Mouse (Mus musculus) MEL (cell line): ENCODE measurements around the gene Galnt10. TPM values are rescaled to one million over a fixed set of nuclear protein-coding genes. Genes with fewer than 3 reads are reported as not detected.
A peak's percentile ranks its signal among the peaks of the same experiment; 100 is the strongest.

ENCODE experiments used
- DNase-seq: peaks from one replicate; pipeline ENCODE4 v3.0.0; 2011; ENCODE audit warnings: low read depth, low spot score
- H3K27ac ChIP-seq: 2 replicates; pipeline ENCODE4 v1.5.1; 2012; ENCODE audit warnings: low read depth, mild to moderate bottlenecking, control low read depth, low read length, moderate library complexity; ENCODE audit not compliant: control insufficient read depth
- H3K27me3 ChIP-seq, 2 experiments: fragments of 150-350 bp in 1 of 2; sonication (generic) in 1 of 2; 2 replicates each; pipeline ENCODE4 v1.6.1; 2012; ENCODE audit warnings: low read length in 2 of 2, mild to moderate bottlenecking in 2 of 2, improper control_type of control experiment in 1 of 2, moderate library complexity in 1 of 2; ENCODE audit not compliant: insufficient read depth in 2 of 2, control insufficient read depth in 1 of 2
- H3K36me3 ChIP-seq, 2 experiments: 2 replicates each; pipeline ENCODE4 v1.6.1; 2012 to 2014; ENCODE audit warnings: low read length in 2 of 2, improper control_type of control experiment in 1 of 2, inconsistent platforms in 1 of 2, mild to moderate bottlenecking in 1 of 2; ENCODE audit not compliant: insufficient read depth in 2 of 2, control insufficient read depth in 1 of 2
- H3K4me1 ChIP-seq, 2 experiments: fragments of 150-350 bp in 1 of 2; sonication (generic) in 1 of 2; 2 replicates each; pipeline ENCODE4 v1.6.1; 2012; ENCODE audit warnings: low read length in 2 of 2, improper control_type of control experiment in 1 of 2, mild to moderate bottlenecking in 1 of 2; ENCODE audit not compliant: insufficient read depth in 2 of 2, control insufficient read depth in 1 of 2
- H3K4me3 ChIP-seq, 2 experiments: fragments of 150-350 bp in 1 of 2; sonication (generic) in 1 of 2; 2 replicates each; pipeline ENCODE4 v1.5.1; 2012; ENCODE audit warnings: low read depth in 2 of 2, low read length in 2 of 2, mild to moderate bottlenecking in 2 of 2, moderate library complexity in 2 of 2, control low read depth in 1 of 2, improper control_type of control experiment in 1 of 2; ENCODE audit not compliant: control insufficient read depth in 1 of 2, insufficient read depth in 1 of 2
- H3K79me2 ChIP-seq: 2 replicates; pipeline ENCODE4 v1.6.1; 2012; ENCODE audit warnings: mild to moderate bottlenecking, low read length, moderate library complexity; ENCODE audit not compliant: control insufficient read depth, poor library complexity, insufficient read depth
- H3K9ac ChIP-seq: 2 replicates; pipeline ENCODE4 v1.6.1; 2012; ENCODE audit warnings: low read depth, mild to moderate bottlenecking, control low read depth, low read length, moderate library complexity; ENCODE audit not compliant: control insufficient read depth, poor library complexity, severe bottlenecking
- H3K9me3 ChIP-seq: fragments of 150-350 bp; sonication (generic); replicated peaks from 2 replicates; pipeline ENCODE4 v1.6.1; 2012; ENCODE audit warnings: mild to moderate bottlenecking, low read length, improper control_type of control experiment, moderate library complexity; ENCODE audit not compliant: insufficient read depth
- BHLHE40 ChIP-seq: IDR thresholded peaks from 2 replicates; pipeline ENCODE4 v1.6.1; 2012; ENCODE audit warnings: low read depth, mild to moderate bottlenecking, inconsistent platforms, low read length, improper control_type of control experiment, borderline replicate concordance
- CHD1 ChIP-seq: IDR thresholded peaks from 2 replicates; pipeline ENCODE4 v1.6.1; 2012; ENCODE audit warnings: low read depth, mild to moderate bottlenecking, inconsistent platforms, low read length, improper control_type of control experiment
- CHD2 ChIP-seq: IDR thresholded peaks from 2 replicates; pipeline ENCODE4 v1.6.1; 2011; ENCODE audit warnings: low read length, improper control_type of control experiment
- E2F4 ChIP-seq: IDR thresholded peaks from 2 replicates; pipeline ENCODE4 v1.6.1; 2011; ENCODE audit warnings: low read depth, low read length, improper control_type of control experiment, borderline replicate concordance
- ELF1 ChIP-seq: IDR thresholded peaks from 2 replicates; pipeline ENCODE4 v1.6.1; 2014; ENCODE audit warnings: low read depth, mild to moderate bottlenecking, inconsistent platforms, low read length, improper control_type of control experiment, moderate library complexity
- EP300 ChIP-seq, 2 experiments: IDR thresholded peaks; 2 replicates each; pipeline ENCODE4 v1.6.1; 2011; ENCODE audit warnings: improper control_type of control experiment in 2 of 2, low read length in 2 of 2, low read depth in 1 of 2, mild to moderate bottlenecking in 1 of 2
- GABPA ChIP-seq: IDR thresholded peaks from 2 replicates; pipeline ENCODE4 v1.6.1; 2012; ENCODE audit warnings: low read depth, mild to moderate bottlenecking, inconsistent platforms, low read length, improper control_type of control experiment, moderate library complexity
- GATA1 ChIP-seq: IDR thresholded peaks from 2 replicates; pipeline ENCODE4 v1.6.1; 2011; ENCODE audit warnings: low read depth, low read length, improper control_type of control experiment
- HCFC1 ChIP-seq: IDR thresholded peaks from 2 replicates; pipeline ENCODE4 v1.6.1; 2012; ENCODE audit warnings: low read depth, mild to moderate bottlenecking, inconsistent platforms, low read length, improper control_type of control experiment, moderate library complexity
- JUND ChIP-seq: IDR thresholded peaks from 2 replicates; pipeline ENCODE4 v1.6.1; 2011; ENCODE audit warnings: low read depth, mild to moderate bottlenecking, improper control_type of control experiment, low read length
- KAT2A ChIP-seq: conservative IDR thresholded peaks from 2 replicates; pipeline ENCODE4 v1.6.1; 2012; ENCODE audit warnings: low read depth, low read length, improper control_type of control experiment, inconsistent platforms
- MAFK ChIP-seq: IDR thresholded peaks from 2 replicates; pipeline ENCODE4 v1.6.1; 2011; ENCODE audit warnings: low read depth, mild to moderate bottlenecking, low read length, improper control_type of control experiment, borderline replicate concordance
- MEF2A ChIP-seq: IDR thresholded peaks from 2 replicates; pipeline ENCODE4 v1.6.1; 2014; ENCODE audit warnings: low read depth, mild to moderate bottlenecking, inconsistent platforms, low read length, improper control_type of control experiment; ENCODE audit not compliant: poor library complexity, insufficient replicate concordance, severe bottlenecking; ENCODE audit errors: extremely low read depth
- MXI1 ChIP-seq: IDR thresholded peaks from 2 replicates; pipeline ENCODE4 v1.6.1; 2011; ENCODE audit warnings: mild to moderate bottlenecking, low read depth, low read length, improper control_type of control experiment
- MYB ChIP-seq: IDR thresholded peaks from 2 replicates; pipeline ENCODE4 v1.6.1; 2011; ENCODE audit warnings: mild to moderate bottlenecking, low read depth, low read length, improper control_type of control experiment
- MYC ChIP-seq: IDR thresholded peaks from 2 replicates; pipeline ENCODE4 v1.6.1; 2011; ENCODE audit warnings: low read depth, mild to moderate bottlenecking, low read length, improper control_type of control experiment, moderate library complexity
- NELFE ChIP-seq: IDR thresholded peaks from 2 replicates; pipeline ENCODE4 v1.6.1; 2011; ENCODE audit warnings: low read depth, low read length, improper control_type of control experiment
- NRF1 ChIP-seq: IDR thresholded peaks from 2 replicates; pipeline ENCODE4 v1.6.1; 2014; ENCODE audit warnings: low read depth, mild to moderate bottlenecking, inconsistent platforms, low read length, improper control_type of control experiment, moderate library complexity; ENCODE audit not compliant: poor library complexity, insufficient read depth, severe bottlenecking
- POLR2AphosphoS2 ChIP-seq: IDR thresholded peaks from 2 replicates; pipeline ENCODE4 v1.6.1; 2011; ENCODE audit warnings: low read length, improper control_type of control experiment
- RCOR1 ChIP-seq: IDR thresholded peaks from 2 replicates; pipeline ENCODE4 v1.6.1; 2012; ENCODE audit warnings: low read depth, mild to moderate bottlenecking, inconsistent platforms, low read length, improper control_type of control experiment
- SIN3A ChIP-seq: IDR thresholded peaks from 2 replicates; pipeline ENCODE4 v1.6.1; 2012; ENCODE audit warnings: low read length, improper control_type of control experiment, inconsistent platforms
- SMC3 ChIP-seq: IDR thresholded peaks from 2 replicates; pipeline ENCODE4 v1.6.1; 2011; ENCODE audit warnings: low read depth, low read length, improper control_type of control experiment
- TBP ChIP-seq: IDR thresholded peaks from 2 replicates; pipeline ENCODE4 v1.8.0; 2011; ENCODE audit warnings: low read depth, low read length, improper control_type of control experiment
- TCF12 ChIP-seq: IDR thresholded peaks from 2 replicates; pipeline ENCODE4 v1.6.1; 2014; ENCODE audit warnings: low read depth, mild to moderate bottlenecking, inconsistent platforms, low read length, improper control_type of control experiment, moderate library complexity
- USF1 ChIP-seq: IDR thresholded peaks from 2 replicates; pipeline ENCODE4 v1.6.1; 2014; ENCODE audit warnings: low read depth, mild to moderate bottlenecking, inconsistent platforms, low read length, improper control_type of control experiment, moderate library complexity
- USF2 ChIP-seq, 2 experiments: IDR thresholded peaks; 2 replicates each; pipeline ENCODE4 v1.6.1; 2011 to 2012; ENCODE audit warnings: improper control_type of control experiment in 2 of 2, low read length in 2 of 2, borderline replicate concordance in 1 of 2, inconsistent platforms in 1 of 2, low read depth in 1 of 2, mild to moderate bottlenecking in 1 of 2; ENCODE audit not compliant: insufficient read depth in 1 of 2
- ZKSCAN1 ChIP-seq: IDR thresholded peaks from 2 replicates; pipeline ENCODE4 v1.6.1; 2012; ENCODE audit warnings: low read depth, mild to moderate bottlenecking, inconsistent platforms, low read length, improper control_type of control experiment, moderate library complexity
- ZMIZ1 ChIP-seq: IDR thresholded peaks from 2 replicates; pipeline ENCODE4 v1.6.1; 2012; ENCODE audit warnings: low read depth, mild to moderate bottlenecking, inconsistent platforms, low read length, improper control_type of control experiment, moderate library complexity
- polyA plus RNA-seq, 2 experiments: library from polyadenylated mRNA; stranded (reverse) in 1 of 2; unstranded in 1 of 2; fragments of >175 nt in 1 of 2; fragments of >200 nt in 1 of 2; gene quantifications; 2 replicates each; pipeline versions ENCODE4 v1.2.1 to v1.2.4; 2012; ENCODE audit warnings: low replicate concordance in 2 of 2, low read depth in 1 of 2; ENCODE audit not compliant: insufficient read length in 2 of 2, insufficient read depth in 1 of 2, missing spikeins in 1 of 2
- total RNA-seq: library from RNA; depleted of rRNA; stranded (reverse); fragments of 300-350 nt; gene quantifications from 2 replicates; pipeline ENCODE4 v1.2.3, GENCODE M21; 2012

Galnt10 gene
- total and polyA plus RNA-seq, 3 experiments = 26.7 to 27.4 TPM; not detected in 1

- peaks cover 28 to 65% of the 10 kb centered on the region in 2 experiments for H3K4me1 ChIP-seq
- H3K9me3 ChIP-seq = no peaks in the 10 kb centered on the region
- H3K27ac ChIP-seq = no peak overlapping the region
- no peaks in the 10 kb centered on the region for H3K27me3 ChIP-seq
- H3K79me2 ChIP-seq = peaks cover 35% of the 10 kb centered on the region
- no peak overlapping the region for H3K4me3 ChIP-seq
- DNase-seq = no peak
- no peak overlapping the region for H3K9ac ChIP-seq
- TF ChIP-seq POLR2AphosphoS2 (no peak), MXI1 (peak; percentile 38), HCFC1 (no peak), TCF12 (no peak)
- H3K36me3 ChIP-seq = peaks cover 0 to 41% of the 10 kb centered on the region in 2 experiments; a peak in 2 of 4 replicates
Observed at GRCm38 (mm10) chr11:57649269-57649668, 4.0 kb downstream of the Galnt10 start.

- peaks cover 35% of the 10 kb centered on the region for H3K79me2 ChIP-seq
- peaks cover 30 to 68% of the 10 kb centered on the region in 2 experiments for H3K4me1 ChIP-seq
- no peak overlapping the region for H3K4me3 ChIP-seq
- H3K27me3 ChIP-seq = no peaks in the 10 kb centered on the region
- no peaks in the 10 kb centered on the region for H3K9me3 ChIP-seq
- no peak for TF ChIP-seq ZKSCAN1
- TF ChIP-seq MAFK = no peak
- no peak for TF ChIP-seq USF2 (IDR thresholded peaks at IDR 0.05; ENCODE audit: borderline replicate concordance in 1 of 2, insufficient read depth in 1 of 2, low read depth in 1 of 2, low read length in 2 of 2)
- TF ChIP-seq ZMIZ1 = no peak
- TF ChIP-seq SMC3 = no peak
- TF ChIP-seq EP300 (IDR thresholded peaks at IDR 0.05; ENCODE audit: low read depth in 1 of 2, low read length in 2 of 2) = no peak
- no peak for TF ChIP-seq MXI1
- 0 out of 2 replicates have a peak, but pooled peaks have one; percentile 19 for TF ChIP-seq SIN3A
- TF ChIP-seq KAT2A = no peak
- 0 out of 2 replicates have a peak, but pooled peaks have one; percentile 12 for TF ChIP-seq ELF1
- no peak for TF ChIP-seq BHLHE40
- no peak for TF ChIP-seq CHD2
- no peak for TF ChIP-seq USF1
- TF ChIP-seq TBP = no peak
- no peak for TF ChIP-seq NRF1
- TF ChIP-seq MEF2A = no peak
- TF ChIP-seq NELFE = no peak
- TF ChIP-seq GABPA = no peak
- no peak for TF ChIP-seq GATA1
- no peak for TF ChIP-seq CHD1
- 0 out of 2 replicates have a peak, but pooled peaks have one; percentile 13 for TF ChIP-seq TCF12
- TF ChIP-seq MYB = no peak
- TF ChIP-seq JUND = no peak
- no peak for TF ChIP-seq RCOR1
- no peak for TF ChIP-seq POLR2AphosphoS2
- TF ChIP-seq E2F4 = no peak
- no peak for TF ChIP-seq MYC
- TF ChIP-seq, all 39 proteins: peak for 3
- H3K27ac ChIP-seq = no peak overlapping the region
- no peak overlapping the region for H3K9ac ChIP-seq
- H3K36me3 ChIP-seq = peaks cover 0 to 42% of the 10 kb centered on the region in 2 experiments; a peak in 2 of 4 replicates
- DNase-seq = no peak
Observed at GRCm38 (mm10) chr11:57649671-57650070, 4.4 kb downstream of the Galnt10 start.
